Mouse (Mus musculus) kidney, postnatal 0 days (tissue): Measurements from ENCODE around the gene Ucp3. TPM values are rescaled to one million over a fixed set of nuclear protein-coding genes. Genes with fewer than 3 reads are reported as not detected.

Experiments
- ATAC-seq: fragments of 200-750 bp; cut with Nextera tagmentation; replicated peaks from 2 replicates; pipeline ENCODE4 v1.8.0; 2017; ENCODE audit warnings: low read depth, moderate number of reproducible peaks, moderate TSS enrichment, moderate library complexity; ENCODE audit not compliant: low FRiP score
- DNase-seq: peaks from one replicate; pipeline ENCODE4 v3.0.0-alpha.2; 2016; ENCODE audit warnings: low spot score
- H3K27ac ChIP-seq: fragments of 300-500 bp; sonication (generic); 2 replicates; pipeline ENCODE4 v1.5.1; 2014; ENCODE audit warnings: mild to moderate bottlenecking
- H3K27me3 ChIP-seq: fragments of 300-500 bp; sonication (generic); 2 replicates; pipeline ENCODE4 v1.6.1; 2014; ENCODE audit warnings: low read length, mixed read lengths; ENCODE audit not compliant: insufficient read depth
- H3K36me3 ChIP-seq: fragments of 300-500 bp; sonication (generic); 2 replicates; pipeline ENCODE4 v1.6.1; 2014; ENCODE audit warnings: low read length, mixed read lengths; ENCODE audit not compliant: insufficient read depth
- H3K4me1 ChIP-seq: fragments of 300-500 bp; sonication (generic); replicated peaks from 2 replicates; pipeline ENCODE4 v1.6.1; 2014; ENCODE audit warnings: antibody characterized with exemption, low read length, mixed read lengths; ENCODE audit not compliant: insufficient read depth
- H3K4me2 ChIP-seq: fragments of 300-500 bp; sonication (generic); 2 replicates; pipeline ENCODE4 v1.6.1; 2014; ENCODE audit warnings: mild to moderate bottlenecking, low read length, moderate library complexity, mixed read lengths
- H3K4me3 ChIP-seq: fragments of 300-500 bp; sonication (generic); replicated peaks from 2 replicates; pipeline ENCODE4 v1.5.1; 2014; ENCODE audit warnings: low read depth, low read length
- H3K9ac ChIP-seq: fragments of 300-500 bp; sonication (generic); 2 replicates; pipeline ENCODE4 v1.6.1; 2014; ENCODE audit warnings: low read depth, low read length
- H3K9me3 ChIP-seq: fragments of 300-500 bp; sonication (generic); replicated peaks from 2 replicates; pipeline ENCODE4 v1.6.1; 2016; ENCODE audit warnings: low read length, inconsistent platforms, mixed read lengths
- CTCF ChIP-seq: IDR thresholded peaks from 2 replicates; pipeline ENCODE4 v1.5.1; 2016; ENCODE audit warnings: antibody characterized with exemption, low read depth, mild to moderate bottlenecking, moderate library complexity
- WGBS: fragments of 180-500 bp; shearing (Covaris S2); extraction: QIAGEN DNeasy Blood & Tissue Kit; methylation state at CpG from one replicate; pipeline ENCODE4 v1.1.7; 2014; 5-methylcytosine and 5-hydroxymethylcytosine counted together
- polyA plus RNA-seq: library from polyadenylated mRNA; unstranded; fragments of >200 nt; fragmentation: Nextera tagmentation; extraction: Ambion mirVana; gene quantifications from 2 replicates; pipeline ENCODE4 v1.2.1, GENCODE M21; 2015

Ucp3 gene
- polyA plus RNA-seq, 1 experiment from 2014 or later = 0.05 TPM

DNA sequence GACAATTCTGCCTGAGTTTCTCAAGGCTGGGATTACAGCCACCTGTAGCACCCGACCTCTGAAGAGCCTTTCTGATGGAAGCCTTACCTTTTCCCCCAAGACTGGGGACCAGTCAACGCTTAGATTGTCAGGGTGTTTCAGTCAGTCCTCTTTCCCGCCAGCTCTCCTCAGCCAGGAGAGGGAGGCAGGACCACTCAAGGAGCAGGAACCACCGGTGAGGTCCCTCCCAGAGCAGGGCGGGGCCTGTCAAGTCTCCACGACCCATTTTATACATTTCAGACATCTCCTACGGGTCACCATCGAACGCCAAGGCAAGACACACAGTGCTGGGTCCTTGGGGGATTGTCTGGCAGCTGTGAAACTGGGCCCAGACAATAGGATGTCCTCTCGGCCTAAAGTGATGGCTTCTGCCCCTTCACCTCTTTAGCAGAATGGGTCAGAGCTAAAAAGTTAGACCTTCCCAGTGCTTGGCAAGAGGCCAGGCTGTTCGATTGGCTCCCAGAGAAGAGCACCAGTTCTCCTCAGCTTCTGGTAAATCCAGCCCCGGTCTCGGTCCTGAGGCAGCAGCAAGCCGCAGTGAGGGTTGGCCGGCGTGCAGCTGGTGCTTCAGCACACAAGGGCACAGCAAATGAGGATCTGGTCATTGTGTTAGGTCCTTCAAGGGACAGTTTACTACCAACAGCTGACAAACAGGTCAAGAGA lies 27.6 kb downstream of the Ucp3 start:
- ATAC-seq = no peak

DNA sequence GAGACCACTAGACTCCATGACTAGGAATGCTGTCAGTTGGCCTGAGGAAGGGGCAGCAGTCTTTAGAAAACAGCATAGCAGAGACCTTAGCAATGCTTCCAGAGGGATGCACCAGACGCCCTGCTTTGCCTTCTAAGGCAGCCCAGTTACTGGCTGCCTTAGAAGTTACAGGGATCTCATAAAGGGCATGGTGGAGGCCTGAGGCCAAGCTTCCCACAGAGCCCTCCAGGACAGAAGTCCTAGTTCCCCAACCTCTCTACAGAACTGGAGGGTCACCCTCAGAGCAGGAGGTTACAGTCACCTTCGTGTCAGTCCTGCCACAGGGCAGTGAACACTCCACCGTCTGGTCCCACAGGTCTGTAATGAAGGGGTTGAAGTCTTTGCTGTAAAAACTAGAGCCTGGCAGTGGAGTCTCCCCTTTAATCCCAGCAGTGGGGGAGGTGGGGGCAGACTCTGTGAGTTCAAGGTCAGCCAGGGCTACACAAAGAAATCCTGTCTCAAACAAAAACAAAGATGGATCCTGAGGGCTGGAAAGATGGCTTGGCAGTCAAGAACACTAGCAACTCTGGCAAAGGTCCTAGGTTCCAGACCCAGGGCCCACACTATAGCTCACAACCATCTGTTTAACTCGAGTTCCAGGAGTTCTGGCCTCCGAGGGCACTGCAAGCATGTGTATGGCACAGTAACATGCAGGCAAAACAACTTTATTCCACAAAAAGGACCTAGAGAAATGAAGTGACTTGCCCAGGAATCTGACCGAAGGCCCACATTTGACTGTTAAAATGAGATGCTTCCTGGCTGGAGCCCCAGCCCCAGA lies 28.4 kb downstream of the Ucp3 start:
- 64% methylated on average over 6 of the region's 6 CpGs for WGBS
- Histone ChIP-seq H3K36me3 (peaks cover 34% of the 10 kb centered on the region; the same call in 1 of the 2 replicates), H3K4me3 (no peak overlapping the region), H3K27ac (no peak overlapping the region), H3K4me1 (peaks cover 2% of the 10 kb centered on the region; the same call in 1 of the 2 replicates), H3K4me2 (no peak overlapping the region), H3K9ac (no peak overlapping the region), H3K9me3 (no peaks in the 10 kb centered on the region), H3K27me3 (no peaks in the 10 kb centered on the region)
- ATAC-seq (no peak), DNase-seq (no peak)
- TF ChIP-seq CTCF = no peak

More for the DNA sequence above, 27.6 kb downstream of the Ucp3 start:
- Histone ChIP-seq H3K4me1 (peaks cover 10% of the 10 kb centered on the region; the same call in 1 of the 2 replicates), H3K9me3 (no peaks in the 10 kb centered on the region), H3K4me3 (no peak overlapping the region), H3K4me2 (no peak overlapping the region), H3K27me3 (no peaks in the 10 kb centered on the region), H3K9ac (no peak overlapping the region), H3K36me3 (peaks cover 34% of the 10 kb centered on the region; the same call in 1 of the 2 replicates), H3K27ac (no peak overlapping the region)
- no peak for DNase-seq
- TF ChIP-seq CTCF = no peak
- WGBS = 58% methylated on average over 16 of the region's 16 CpGs

DNA sequence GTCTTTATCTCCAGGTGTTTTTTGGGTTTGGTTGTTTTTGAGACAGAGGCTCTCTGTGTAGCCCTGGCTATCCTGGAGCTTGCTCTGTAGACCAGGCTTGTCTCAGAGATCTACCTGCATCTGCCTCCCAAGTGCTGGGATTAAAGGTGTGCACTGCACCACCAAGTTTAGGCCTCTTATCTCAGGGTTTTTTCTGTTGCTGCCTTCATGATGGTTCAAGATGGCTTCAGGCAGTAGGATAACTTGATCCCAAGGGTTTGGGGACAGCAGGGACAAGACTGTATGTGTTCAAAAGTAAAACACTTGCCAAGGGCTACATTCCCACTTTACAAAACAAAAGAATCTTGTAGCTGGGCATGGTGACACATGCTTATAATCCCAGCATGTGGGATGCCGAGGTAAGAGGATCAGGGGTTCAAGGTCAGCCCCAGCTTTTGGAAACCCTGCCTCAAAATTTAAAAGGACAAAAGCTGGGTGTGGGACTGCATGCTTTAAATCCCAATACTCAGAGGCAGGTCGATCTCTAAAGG lies 29.1 kb downstream of the Ucp3 start:
- Histone ChIP-seq H3K9ac (no peak overlapping the region), H3K4me1 (no peaks in the 10 kb centered on the region), H3K4me3 (no peak overlapping the region), H3K9me3 (no peaks in the 10 kb centered on the region), H3K27me3 (no peaks in the 10 kb centered on the region), H3K36me3 (peaks cover 34% of the 10 kb centered on the region; the same call in 1 of the 2 replicates), H3K4me2 (no peak overlapping the region), H3K27ac (no peak overlapping the region)
- WGBS = 47% methylated on average over 2 of the region's 2 CpGs
- no peak for TF ChIP-seq CTCF
- ATAC-seq = no peak
- no peak for DNase-seq

DNA sequence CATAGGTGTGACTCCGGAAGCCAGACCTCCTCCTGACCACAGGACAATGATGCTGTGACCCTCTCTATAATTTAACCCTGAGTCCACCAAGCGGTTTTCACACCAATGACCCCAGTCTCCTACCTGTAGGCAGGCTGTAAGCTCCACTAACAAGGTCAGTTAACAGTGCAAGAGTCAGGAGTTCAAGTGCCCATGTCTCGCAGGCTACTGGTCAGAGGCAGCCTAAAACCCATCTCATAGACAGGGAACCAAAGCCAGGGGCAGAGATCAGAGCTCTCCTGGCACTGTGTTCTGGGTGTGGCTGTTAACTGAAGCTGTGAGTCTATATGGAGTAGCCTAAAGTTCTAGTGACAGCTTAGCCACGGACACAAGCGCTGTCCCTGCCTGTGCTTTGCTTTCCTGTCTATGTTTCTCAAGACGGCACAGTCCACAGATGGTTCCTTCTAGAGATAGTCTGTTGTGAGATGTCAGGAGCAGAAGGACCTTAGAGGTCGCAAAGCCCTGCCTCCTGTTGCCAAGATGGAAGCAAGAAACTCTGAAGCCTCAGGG lies 29.7 kb downstream of the Ucp3 start:
- H3K27ac ChIP-seq = no peak overlapping the region
- H3K9ac ChIP-seq = no peak overlapping the region
- no peaks in the 10 kb centered on the region for H3K27me3 ChIP-seq
- H3K4me1 ChIP-seq = no peaks in the 10 kb centered on the region
- peaks cover 30% of the 10 kb centered on the region; the same call in 1 of the 2 replicates for H3K36me3 ChIP-seq
- H3K9me3 ChIP-seq = no peaks in the 10 kb centered on the region
- DNase-seq = no peak
- 62% methylated on average over 7 of the region's 7 CpGs for WGBS
- no peak for TF ChIP-seq CTCF
- ATAC-seq = no peak
- H3K4me3 ChIP-seq = no peak overlapping the region
- H3K4me2 ChIP-seq = no peak overlapping the region

DNA sequence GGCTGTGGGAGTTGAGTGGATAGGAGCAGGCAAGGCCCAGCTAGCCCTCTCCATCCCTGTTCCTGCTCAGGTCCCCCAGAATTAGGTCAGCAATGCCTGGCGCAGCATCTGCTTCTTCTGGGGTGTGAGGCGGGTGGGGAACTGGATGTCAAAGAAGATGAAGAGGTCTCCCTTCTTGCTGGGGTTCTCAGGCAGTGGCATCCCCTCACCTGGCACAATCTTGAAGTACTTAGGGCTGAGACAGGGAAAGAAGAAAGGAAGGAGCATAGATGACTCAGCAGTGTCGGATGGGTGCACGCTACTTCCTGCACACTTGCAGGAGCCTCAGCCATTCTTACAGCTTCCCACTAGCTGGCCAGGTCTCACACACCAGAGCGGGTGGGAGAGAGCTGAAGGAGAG lies 30.3 kb downstream of the Ucp3 start:
- TF ChIP-seq CTCF = no peak
- H3K27ac ChIP-seq = no peak overlapping the region
- H3K9me3 ChIP-seq = no peaks in the 10 kb centered on the region
- H3K36me3 ChIP-seq = peaks cover 24% of the 10 kb centered on the region; the same call in 1 of the 2 replicates
- no peak overlapping the region for H3K9ac ChIP-seq
- H3K4me1 ChIP-seq = no peaks in the 10 kb centered on the region
- no peak overlapping the region for H3K4me2 ChIP-seq
- ATAC-seq (no peak), DNase-seq (no peak)
- WGBS = 80% methylated on average over 5 of the region's 5 CpGs
- H3K27me3 ChIP-seq = no peaks in the 10 kb centered on the region
- H3K4me3 ChIP-seq = no peak overlapping the region
